Mouse (Mus musculus) spleen, postnatal 36 days (tissue): ENCODE results near the gene Hs3st6.
A peak's percentile ranks its signal among the peaks of the same experiment; 100 is the strongest.

ENCODE experiments used
- DNase-seq, 2 experiments: peaks; one replicate each; pipeline ENCODE4 v3.0.0; 2022; ENCODE audit warnings: low spot score in 2 of 2, mixed read lengths in 1 of 2

Gene Hs3st6

DNA sequence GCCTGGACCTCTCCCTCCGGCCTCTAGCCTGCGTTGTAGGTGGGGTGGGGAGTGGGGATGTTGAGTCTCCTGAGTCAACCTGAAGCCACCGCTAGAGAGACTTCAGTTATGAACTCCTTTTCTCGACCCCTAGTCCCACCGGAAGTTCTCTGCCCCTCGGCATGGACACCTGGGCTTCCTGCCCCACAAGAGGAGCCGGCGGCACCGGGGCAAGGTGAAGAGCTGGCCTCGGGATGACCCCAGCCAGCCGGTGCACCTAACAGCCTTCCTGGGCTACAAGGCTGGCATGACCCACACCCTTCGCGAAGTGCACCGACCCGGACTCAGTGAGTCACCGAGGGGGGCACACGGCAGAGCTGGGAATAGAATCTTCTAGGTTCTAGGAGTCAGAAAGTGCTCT lies 24.6 kb upstream of the Hs3st6 start:
- DNase-seq, result no peak

DNA sequence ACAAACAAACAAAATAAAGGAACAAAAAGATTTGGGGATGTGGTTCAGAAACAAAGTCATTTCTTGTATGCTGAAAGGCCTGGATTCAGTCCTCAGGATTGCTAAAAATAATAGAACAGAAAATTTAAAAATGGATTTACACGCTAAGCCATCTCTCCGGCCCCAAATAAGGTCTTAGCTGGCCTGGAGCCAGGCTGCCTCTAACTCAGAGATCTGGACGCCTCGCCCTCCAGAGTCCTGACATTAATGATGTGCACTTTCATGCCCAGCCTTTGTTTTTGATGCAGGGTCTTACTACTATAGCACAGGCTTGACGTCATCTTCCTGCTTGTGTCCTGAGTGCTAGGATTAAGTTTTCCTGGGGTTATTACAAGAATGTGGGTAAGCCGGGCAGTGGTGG lies 23.7 kb upstream of the Hs3st6 start:
- no peak for DNase-seq

DNA sequence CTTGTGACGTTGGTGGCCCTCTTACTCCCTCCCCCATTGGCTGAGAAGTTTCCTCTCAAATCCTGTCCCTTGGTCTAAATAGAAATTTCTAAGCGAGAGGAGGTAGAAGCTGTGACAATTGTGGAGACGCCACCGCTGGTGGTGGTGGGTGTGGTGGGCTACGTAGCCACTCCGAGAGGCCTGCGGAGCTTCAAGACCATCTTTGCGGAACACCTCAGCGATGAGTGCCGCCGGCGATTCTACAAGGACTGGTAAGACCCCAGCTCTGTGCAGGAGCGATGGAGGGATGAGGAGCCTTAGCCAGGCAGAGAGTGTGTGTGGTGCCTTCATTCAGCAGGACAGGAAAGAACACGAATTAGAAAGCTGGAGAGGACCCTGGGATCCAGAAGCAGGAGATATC lies 22.0 kb upstream of the Hs3st6 start:
- DNase-seq, result no peak

DNA sequence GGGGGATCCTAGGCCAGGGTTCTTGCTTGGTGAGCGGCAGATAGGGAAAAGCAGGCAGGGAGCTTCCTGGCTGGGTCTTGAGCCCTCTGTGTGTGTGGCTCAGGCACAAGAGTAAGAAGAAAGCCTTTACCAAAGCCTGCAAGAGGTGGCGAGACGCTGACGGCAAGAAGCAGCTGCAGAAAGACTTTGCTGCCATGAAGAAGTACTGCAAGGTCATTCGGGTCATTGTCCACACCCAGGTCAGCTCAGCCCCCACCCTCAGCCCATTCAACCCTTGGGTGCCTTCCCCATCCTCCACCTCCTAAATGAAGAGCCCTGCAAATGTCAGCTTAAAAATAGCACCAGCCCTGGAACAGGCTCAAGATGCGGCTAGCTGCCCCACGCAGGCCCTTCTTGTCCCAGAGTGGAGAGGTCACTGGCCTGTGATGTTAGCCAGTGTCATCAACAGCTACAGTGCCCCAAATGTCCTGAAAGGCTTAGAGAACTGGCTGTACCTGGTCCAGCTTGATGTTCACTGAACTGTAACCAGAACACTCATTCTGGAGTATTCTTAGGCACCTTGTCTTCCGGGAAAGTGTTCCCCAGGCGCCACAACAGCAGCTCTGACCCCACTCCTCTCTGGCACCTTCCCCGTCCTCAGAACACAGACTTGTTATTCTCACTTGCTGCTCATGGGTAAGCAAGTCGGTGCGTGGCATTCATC lies 20.4 kb upstream of the Hs3st6 start:
- DNase-seq, result no peak

DNA sequence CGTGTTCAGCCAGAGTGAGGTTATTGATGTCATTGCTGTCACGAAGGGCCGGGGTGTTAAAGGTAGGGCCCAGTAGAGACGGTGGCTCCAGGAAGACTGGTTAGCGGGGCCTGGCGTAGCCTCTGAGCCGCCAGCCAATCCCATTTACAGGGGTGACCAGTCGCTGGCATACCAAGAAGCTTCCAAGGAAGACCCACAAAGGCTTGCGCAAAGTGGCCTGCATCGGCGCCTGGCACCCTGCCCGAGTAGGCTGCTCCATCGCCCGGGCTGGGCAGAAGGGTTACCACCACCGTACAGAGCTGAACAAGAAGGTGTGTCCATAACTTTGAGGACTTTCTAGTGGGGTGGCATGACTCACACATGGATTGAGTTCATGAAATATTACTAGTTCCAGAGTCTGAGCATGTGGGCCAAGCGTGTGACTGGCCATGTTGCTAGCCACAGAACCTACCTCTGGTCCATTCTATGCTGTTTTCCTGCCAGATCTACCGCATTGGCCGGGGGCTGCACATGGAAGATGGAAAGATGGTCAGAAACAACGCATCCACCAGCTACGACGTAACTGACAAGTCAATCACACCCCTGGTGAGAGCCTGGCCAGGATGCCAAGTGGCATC lies 19.2 kb upstream of the Hs3st6 start:
- no peak for DNase-seq

DNA sequence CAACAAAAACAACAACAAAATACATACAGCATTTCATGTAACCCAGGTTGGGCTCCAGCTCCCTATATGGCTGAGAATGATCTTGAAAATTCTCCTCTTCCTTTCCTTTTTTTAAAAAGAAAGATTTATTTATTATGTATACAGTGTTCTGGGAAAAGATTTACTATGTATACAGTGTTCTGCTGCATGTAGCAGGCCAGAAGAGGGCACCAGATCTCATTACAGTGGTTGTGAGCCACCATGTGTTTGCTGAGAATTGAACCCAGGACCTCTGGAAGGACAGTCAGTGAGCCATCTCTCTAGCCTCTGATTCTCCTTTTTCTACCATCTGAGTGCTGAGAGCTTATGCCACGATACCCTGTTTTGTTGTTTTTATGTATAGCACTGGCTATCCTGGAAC lies 18.3 kb upstream of the Hs3st6 start:
- DNase-seq, result no peak

DNA sequence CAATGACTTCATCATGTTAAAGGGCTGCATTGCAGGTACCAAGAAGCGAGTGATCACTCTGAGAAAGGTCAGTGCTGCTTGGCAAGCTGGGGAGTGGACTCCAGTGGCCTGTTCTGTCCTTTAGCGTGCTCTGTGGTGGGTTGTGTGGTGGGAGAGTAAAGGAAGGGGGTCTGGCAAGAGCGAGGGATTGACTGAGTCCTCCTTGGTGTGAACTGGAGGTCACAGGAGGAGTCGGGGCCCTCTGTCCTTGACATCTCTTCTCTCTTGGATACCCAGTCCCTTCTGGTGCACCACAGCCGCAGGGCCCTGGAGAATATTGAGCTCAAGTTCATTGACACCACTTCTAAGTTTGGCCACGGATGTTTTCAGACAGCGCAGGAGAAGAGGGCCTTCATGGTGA lies 17.3 kb upstream of the Hs3st6 start:
- DNase-seq, result no peak

DNA sequence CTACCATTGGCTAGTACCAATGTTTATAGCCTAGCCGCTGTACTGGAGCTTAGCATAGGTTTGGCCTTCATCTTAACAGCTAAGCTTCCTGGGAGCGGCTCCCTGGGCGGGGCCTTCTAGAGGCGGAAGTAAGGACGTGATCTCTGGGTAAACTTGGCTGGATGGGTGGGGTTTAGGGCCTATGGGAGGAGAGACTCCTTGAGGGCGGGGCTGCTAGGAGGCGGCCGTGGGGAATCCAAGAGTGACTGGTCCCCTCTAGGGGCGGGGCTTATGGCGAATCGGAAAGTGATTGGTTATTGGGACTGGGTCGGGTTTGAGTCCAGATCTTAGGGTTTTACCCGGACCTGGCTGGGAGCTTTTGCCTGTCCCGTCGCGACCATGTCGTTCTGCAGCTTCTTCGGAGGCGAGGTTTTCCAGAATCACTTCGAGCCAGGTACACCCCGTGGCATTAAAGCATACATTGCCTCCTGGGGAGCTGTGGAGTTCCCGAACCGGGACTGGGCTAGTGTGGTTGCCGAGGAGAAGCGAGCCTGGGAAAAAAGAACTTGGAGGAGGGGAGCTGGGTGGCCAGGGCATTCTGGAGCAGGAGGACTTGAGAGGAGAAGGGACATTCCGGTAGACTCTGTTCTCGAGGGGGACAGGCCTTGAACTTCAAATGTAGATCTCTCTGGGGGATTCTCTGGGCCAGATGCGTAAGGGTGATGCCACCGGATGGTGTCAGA lies 16.3 kb upstream of the Hs3st6 start, which contains the start of gene Msrb1:
Gene Msrb1 (plus strand): TSS at position 313 of the 722 bp plus-strand sequence.
- DNase-seq, result peak; percentile 99

DNA sequence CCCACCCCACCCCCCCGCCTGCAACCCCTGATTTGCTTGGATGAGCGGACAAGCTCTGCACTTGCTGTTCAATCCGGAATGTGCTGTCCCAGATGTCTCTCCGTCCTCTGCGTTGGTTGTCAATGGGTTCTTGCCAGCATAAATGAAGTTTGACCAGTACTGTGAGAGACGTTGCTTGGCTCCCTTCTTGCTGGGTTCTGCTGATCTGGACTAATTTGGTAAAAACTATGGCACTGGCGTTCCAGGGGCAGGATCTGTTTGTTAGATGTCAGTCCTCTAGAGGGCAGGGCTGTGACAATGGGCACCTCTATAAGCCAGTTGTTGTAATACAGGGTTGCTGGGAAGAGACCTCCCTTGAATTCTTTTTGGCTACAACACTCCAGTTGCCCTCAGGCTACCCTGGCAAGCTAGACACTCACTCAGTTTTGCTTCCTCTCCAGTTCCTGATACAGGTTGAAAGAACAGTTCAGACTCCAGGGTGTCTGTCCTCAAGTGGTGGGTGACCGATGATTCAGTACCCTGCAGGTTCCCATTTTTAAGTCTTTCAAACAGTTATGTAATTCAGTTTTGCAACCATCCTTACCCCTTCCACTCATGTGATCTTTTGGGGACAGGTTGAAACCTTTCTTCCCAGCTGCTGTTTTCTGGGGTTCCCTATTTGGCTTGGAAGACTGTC lies 15.5 kb upstream of the Hs3st6 start:
- DNase-seq, result no peak

DNA sequence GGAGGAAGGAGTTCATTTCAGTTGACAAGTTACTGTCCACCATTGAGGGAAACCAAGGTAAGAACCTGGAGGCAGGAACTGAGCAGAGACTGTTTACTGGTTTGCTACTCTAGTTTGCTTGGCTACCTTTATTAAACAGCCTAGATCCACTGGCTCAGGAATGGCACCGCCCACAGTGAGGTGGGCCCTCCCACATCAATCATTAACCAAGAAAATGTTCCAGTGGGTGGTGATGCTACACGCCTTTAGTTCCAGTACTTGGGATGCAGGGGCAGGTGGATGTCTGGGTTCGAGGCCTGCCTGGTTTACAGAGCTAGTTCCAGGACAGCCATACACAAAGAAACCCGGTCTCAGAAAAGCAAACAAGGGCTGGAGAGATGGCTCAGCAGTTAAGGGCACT lies 14.6 kb upstream of the Hs3st6 start:
- DNase-seq, result no peak

DNA sequence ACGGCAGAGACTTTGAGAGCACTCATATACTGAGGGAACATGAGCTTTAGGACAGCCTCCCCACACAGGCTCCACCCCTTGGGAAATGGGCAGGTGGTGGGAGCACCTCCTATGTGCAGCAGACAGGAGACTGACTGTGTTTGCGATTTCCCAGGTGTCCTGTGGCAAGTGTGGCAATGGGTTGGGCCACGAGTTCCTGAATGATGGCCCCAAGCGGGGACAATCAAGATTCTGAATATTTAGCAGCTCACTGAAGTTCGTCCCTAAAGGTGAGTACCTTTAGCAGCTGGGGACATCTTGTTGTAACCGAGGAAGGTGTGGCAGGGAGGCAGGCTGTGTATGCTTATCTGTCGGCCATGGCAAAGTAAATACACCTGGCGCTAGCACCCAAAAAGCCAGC lies 12.9 kb upstream of the Hs3st6 start:
- no peak for DNase-seq

DNA sequence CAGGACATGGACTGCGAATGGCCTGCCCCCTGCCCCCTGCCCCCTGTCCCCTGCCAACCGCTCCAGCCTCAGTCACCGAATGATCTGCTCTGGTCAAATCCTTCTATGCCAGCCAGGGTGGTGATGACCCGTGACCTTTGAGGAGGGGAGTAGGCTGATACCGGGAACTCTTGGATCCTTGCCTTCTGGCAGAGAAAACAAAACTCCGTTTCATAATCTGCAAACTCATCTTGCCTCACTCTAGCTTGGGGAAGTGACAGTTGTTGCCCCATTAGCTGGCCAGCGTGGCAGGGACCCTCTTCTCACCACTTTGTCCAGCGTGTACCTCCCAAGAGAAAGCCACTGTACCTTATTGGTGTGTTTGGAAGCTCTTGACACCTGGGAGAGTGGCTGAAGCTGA lies 10.5 kb upstream of the Hs3st6 start:
- no peak for DNase-seq

DNA sequence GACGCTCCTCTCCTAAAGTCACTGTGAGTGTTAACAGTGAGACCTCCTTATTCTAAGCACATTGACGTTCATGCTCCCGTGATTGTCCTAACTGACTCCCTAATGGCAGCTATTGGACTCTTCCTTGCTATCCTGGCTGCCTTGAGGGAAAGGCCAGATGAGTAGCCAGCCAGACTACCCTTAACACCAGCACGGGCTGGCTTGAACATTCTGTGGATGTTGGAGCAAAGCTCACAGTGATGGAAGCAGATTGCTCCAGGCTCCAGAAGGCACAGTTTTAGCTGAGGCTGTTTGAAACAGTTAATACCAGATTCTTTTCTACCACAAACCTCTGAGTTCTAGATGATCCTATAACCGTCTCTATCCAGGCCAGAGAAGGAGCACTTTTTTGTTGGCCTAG lies 8.9 kb upstream of the Hs3st6 start:
- DNase-seq, result no peak

DNA sequence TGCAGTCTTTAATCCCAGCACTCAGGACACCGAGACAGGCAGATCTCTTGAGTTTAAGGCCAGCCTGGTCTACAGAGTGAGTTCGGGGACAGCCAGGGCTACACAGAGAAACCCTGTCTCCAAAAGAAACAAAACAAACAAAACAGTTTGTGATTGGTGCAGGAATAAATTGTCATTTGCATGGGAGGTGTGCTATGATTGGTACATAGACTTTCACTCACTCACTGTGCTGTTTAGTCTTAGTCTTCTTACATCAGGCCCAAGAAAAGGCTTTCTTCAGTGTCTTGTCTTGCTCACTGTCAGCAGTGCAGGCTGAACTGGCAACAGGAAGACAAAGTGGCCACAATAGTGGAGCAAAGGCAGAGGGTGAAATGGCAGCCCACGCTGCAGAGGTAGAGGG lies 8.4 kb upstream of the Hs3st6 start:
- no peak for DNase-seq

DNA sequence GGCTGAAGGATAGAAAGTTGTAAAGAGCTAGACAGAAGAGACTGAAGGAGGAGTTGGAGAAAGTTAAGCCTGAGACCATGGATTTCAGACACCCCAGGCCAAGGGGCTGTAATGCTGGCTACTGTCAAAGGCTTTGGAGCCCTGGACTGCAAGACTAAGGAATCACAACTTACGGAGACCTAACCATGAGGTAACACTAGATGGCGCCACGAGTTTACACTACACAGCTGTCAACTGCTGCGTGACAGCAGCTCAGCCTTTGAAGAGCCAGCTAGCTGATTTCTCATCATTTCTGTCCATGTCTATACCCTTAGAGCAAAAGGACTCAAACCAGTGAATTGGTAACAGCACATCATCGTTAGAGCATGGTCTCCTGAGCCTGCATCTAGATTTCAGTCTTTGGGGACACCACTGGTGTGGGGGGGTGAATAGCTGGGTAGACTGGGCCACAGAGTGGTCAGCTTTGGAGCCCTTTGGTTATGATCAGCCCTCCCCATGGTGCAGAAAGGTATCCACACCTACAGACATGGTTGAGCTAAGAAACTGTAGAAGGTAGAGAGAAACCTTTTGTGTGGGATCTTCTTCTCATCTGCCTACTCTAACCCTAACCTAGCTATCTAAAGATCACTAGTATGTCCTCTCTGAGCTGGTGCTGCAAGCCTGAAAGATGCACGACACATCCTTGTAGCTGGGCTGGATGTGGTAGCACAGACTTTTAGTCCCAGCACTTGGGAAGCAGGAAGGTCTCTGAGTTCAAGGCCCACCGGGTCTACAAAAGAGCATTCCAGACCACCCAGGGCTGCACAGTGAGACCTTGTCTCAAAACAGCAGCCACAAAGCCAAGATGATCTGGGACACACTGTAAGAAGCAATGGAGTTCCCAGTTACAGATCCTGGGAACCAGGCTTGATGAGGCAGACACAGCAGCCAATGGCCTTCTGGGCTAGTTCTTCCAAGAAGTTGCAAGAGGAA lies 7.0 kb upstream of the Hs3st6 start:
- peak; percentile 74 for DNase-seq

DNA sequence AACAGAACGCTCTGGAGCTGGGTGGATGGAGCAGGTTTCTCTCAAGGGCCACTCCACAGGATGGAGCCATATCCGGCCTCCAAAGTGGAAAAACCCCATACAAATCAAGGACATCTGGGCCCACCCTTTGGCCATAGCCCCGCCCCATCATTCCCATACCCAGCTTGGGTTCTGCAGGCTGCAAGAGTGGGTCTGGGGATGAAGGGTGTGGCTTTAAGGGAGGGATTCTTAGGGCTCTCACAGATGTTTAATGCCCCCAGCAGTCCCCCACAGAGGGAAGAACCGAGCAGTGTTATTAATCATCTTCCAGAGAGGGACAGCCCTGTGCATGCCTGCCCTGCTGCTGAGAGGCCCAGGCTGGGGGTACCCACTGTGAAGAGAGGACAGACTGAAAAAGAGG lies 5.8 kb upstream of the Hs3st6 start:
- DNase-seq, result no peak

DNA sequence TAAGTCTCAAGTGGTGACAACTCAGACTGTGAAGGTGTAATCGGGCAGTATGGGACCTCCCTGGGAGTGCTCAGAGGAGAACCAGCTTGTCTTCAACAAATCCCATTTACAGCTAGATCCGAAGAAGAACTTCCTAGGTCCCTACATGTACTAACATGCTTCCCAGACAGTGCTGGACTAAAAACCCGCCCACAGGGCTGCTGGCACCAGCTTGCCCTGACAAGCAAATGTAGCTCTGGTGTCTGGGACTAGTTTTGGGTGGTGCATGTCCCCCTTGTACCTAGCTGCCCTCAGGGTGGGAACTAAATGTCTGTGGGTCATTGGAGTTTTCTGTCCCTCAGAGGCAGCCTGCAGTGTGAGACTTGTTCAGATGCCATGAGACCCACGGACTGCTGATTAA lies 1.3 kb upstream of the Hs3st6 start:
- no peak for DNase-seq

DNA sequence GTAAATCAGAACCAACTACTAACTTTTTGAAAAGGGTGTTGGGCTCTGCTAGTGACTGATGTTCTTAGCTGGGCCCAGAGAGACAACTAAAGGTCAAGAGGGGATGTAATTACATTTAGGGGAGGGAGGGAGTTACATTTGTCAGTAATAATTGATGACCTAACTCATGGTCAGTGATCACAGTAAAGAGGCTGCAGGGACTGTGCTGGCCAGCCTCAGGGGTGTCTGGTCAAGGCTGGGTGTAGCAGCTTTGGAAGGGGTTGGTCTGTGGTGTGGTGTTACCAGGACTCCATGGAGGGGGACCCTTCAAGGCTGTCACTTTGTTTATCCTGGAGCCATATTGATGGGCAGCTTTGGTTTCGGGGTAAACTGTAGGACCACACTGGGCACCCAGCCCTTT lies 4.6 kb downstream of the Hs3st6 start:
- no peak for DNase-seq

DNA sequence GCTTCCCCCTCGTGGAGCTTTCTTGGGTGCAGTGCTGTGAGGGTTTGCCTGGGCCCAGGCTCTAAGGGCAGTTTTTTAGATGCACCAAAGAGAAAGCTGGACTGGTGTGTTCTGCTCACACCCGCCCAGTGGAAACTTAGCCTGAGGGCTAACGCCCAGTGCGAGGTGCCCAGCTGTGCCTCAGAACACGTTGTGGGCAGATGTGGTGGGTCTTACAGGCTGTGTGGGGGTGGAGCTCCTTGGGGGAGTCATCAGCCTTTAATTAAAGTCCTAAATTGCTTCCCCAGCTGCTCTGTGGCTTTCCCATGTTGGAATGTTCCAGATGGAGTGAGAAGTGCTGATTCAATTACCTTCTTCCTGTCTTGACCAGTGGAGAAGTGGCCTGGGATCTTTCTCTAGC lies 8.3 kb downstream of the Hs3st6 start:
- no peak for DNase-seq

DNA sequence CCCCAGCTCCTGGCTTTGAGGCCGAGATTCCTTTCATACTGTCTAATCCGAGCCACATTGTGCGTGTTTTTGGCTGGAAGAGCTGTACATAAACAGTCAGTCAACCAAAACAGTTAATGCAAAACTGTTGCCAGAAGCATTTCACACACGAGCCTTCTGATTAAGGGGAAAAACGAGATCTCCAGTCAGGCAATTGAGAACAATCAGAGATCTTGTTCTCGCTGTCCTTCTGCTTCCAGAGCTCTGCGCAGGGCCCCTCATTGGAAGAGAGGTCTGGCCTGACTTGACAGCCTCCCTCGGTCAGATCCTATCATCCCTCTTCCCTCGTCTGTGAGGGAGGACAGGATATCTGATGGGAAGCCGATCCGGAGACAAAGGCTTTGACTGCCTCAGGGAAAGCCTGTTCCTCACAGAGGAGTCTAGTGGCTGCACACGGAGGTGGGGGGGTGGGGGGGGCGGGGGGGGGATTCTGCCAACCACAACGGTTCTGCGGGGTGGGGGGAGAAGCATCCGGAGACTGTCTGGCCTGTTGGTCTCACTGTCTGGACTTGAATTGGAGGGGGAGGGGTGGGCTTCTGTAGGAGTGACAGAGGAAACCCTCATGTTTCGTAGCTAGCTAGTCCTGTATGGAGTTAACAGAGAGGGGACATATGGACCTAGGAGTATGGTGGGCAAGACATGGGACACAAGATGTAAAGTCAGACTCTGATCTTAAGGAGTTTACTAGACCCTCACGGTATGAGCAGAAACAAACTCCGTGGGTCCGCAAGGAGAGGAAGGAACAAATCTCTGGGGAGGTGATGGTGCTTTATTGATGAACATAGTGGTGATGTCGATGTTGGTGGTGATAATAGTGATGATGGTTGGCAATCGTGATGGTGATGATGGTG lies 12.5 kb downstream of the Hs3st6 start:
- DNase-seq, result no peak
